Mouse (Mus musculus): Measurements from ENCODE around the gene Trhr2. TPM values are rescaled to one million over a fixed set of nuclear protein-coding genes. Genes with fewer than 3 reads are reported as not detected.

The Trhr2 gene
- not detected in 4 replicates for total RNA-seq (2023)

DNA sequence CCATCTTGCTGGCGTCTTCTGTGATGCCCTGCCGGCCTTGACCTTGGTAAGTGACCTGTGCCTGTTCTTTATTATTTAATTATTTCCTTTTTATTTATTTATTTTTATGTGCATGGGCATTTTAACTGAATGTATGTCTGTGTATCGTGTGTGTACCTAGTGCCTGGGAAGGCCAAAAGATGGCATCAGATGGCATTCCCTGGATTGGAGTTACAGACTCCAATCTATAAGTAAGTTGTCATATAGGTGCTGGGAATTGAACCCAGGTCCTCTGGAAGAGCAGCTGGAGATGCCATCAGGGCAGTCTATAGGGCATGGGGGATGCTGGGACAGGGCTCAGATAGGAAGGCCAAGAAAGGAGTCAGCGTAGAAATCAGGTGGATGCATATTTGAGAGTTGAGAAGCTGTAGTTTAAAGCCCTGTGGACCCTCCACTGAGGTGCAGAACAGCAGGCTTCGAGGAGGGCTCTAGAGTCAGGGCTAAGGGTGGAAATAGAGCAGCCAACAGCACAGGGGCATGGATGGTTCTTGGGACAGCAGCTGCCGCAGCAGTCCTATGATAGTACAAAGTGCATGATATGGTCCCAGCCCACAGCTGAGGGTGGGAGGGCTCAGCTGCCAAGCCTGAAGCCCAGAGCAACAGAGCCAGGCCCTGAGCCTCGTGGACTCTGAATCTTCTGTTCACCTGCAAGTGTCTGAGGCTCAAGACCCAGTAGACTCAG is at the start of gene Trhr2:
TSS of gene Trhr2 (minus strand) at position 51 of the 721 bp plus-strand sequence.

GRCm38 (mm10) chr8:122376365-122377231 is 16.1 kb upstream of the Trhr2 start, which contains the start of gene Zc3h18:
Zc3h18 (plus strand) TSS chr8:122376609.

Other genes with a start within 250 kb of the Trhr2 start
- 15.6 to 24.2 TPM (median 19.0 TPM) in 4 replicates for gene Zfpm1, start 78.6 kb downstream of the Trhr2 start, total RNA-seq (2023)
- 104 to 112 TPM (median 110 TPM) in 4 replicates for gene Zc3h18, start 15.9 kb upstream of the Trhr2 start, total RNA-seq (2023)
- gene Il17c, start 61.3 kb upstream of the Trhr2 start, total RNA-seq (2023), result 1.2 to 2.1 TPM (median 1.9 TPM) in 3 of 4 replicates, not detected in the other
- 304 to 323 TPM (median 311 TPM) in 4 replicates for gene Cyba, start 72.2 kb upstream of the Trhr2 start, total RNA-seq (2023)
- gene Mvd, start 82.7 kb upstream of the Trhr2 start, total RNA-seq (2023), result 5.4 to 7.5 TPM (median 6.5 TPM) in 4 replicates
- 3.0 to 5.5 TPM (median 3.5 TPM) in 4 replicates for gene Snai3, start 100.0 kb upstream of the Trhr2 start, total RNA-seq (2023)
- 34.1 to 39.4 TPM (median 36.4 TPM) in 4 replicates for gene Rnf166, start 115.3 kb upstream of the Trhr2 start, total RNA-seq (2023)
- 60.9 to 70.8 TPM (median 67.0 TPM) in 4 replicates for gene Ctu2, start 115.4 kb upstream of the Trhr2 start, total RNA-seq (2023)
- gene Piezo1, start 190.6 kb upstream of the Trhr2 start, total RNA-seq (2023), result 50.5 to 59.6 TPM (median 55.8 TPM) in 4 replicates
- 161 to 179 TPM (median 171 TPM) in 4 replicates for gene Cdt1, start 207.3 kb upstream of the Trhr2 start, total RNA-seq (2023)
- 69.4 to 88.1 TPM (median 84.2 TPM) in 4 replicates for gene Aprt, start 216.2 kb upstream of the Trhr2 start, total RNA-seq (2023)